Mouse (Mus musculus): Measurements from ENCODE around the gene Stau1. TPM values are rescaled to one million over a fixed set of nuclear protein-coding genes. Genes with fewer than 3 reads are reported as not detected.
A peak's percentile ranks its signal among the peaks of the same experiment; 100 is the strongest.

The Stau1 gene
- polyA plus RNA-seq, 1 experiment from 2014 or later, result 36.1 TPM

DNA sequence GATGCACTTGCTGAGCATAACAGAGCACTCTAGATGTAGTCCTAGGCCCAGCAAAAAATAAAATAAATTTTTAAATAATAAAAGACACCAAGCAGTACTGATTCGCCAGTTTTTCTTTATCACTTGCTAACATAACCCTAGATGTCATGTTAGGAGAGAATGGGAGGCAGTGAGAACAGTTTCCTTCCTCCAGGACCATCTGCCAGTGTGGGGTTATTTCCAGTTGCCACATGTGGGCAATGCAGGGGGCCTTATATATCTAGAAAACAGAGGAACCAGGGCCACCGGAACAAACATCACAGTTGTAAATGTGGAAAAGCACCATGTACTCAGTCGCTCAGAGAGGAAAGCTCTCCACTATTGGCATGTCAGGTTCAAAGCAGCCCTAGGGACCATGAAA, 18.6 kb downstream of the Stau1 start:
- Histone ChIP-seq H3K27me3 (replicated peaks) (no peaks in the 10 kb centered on the region), H3K9ac (no peak overlapping the region), H3K4me1 (peaks cover 58% of the 10 kb centered on the region), H3K4me2 (no peak overlapping the region), H3K36me3 (no peaks in the 10 kb centered on the region), H3K4me3 (no peak overlapping the region), H3K9me3 (replicated peaks) (no peaks in the 10 kb centered on the region), H3K27ac (peak overlapping the region; percentile 66)
- peak; percentile 40; the same call in 1 of the 2 replicates for ATAC-seq
- WGBS (ENCODE audit: insufficient replicate concordance), result 25% methylated on average over 3 of the region's 3 CpGs

DNA sequence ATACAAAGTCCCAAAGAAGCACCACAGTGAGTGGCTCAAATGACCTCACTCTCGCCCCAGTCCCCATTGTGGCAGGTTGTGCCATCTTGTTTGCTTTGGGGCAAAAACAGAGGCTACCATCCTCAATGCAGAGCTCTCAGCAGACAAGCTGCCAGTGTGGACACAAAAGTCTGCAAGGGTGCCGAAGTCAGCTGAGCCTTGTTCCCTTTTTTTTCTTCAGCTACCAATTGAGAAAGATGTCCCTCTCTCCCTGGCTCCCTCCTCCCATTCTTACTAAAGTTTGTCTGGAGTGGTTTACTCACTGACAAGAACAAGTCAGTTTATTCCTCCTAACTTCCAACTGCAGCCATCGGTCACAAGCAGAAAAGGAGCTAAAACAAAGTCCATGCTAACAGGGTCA, 19.7 kb downstream of the Stau1 start:
- no peak for ATAC-seq
- peaks cover 64% of the 10 kb centered on the region for H3K4me1 ChIP-seq

DNA sequence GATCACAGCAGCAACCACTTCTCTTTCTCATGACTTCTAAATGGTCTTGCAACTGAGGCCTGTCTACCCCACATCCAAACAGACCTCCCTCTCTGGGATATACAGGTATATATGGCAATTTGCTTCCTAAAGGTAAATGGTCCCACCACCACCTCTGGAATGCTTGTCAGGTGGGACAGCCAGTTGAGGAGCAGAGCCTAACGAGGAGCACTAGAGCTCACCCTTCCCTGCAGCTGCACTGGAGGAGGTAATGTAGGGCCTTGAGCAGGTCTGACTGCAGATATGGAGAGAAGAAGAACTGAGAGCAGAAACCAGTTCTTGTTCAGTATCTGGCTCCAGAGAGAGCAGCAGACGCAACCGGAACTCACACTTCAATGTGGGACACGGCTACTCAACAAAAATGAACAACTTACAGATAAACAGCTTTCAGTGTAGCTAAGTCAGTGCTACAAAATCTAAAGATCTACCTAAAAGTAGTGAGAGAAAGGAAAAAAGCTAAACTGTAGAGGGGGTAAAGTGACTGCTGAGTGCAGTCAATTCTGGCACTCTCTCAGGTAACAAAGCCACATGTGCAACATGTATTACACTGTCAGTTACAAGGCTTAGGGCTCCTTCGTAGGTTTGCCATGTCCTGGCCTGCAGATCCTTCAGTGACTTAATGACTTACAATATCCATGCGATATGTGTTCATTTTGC, 21.8 kb downstream of the Stau1 start:
- Histone ChIP-seq H3K27me3 (replicated peaks) (no peaks in the 10 kb centered on the region), H3K36me3 (no peaks in the 10 kb centered on the region), H3K4me3 (no peak overlapping the region), H3K9me3 (replicated peaks) (no peaks in the 10 kb centered on the region), H3K27ac (peak overlapping the region; percentile 68), H3K4me1 (peaks cover 71% of the 10 kb centered on the region), H3K9ac (peak overlapping the region; percentile 18; the same call in 1 of the 2 replicates), H3K4me2 (no peak overlapping the region)
- WGBS (ENCODE audit: insufficient replicate concordance), result 56% methylated on average over 6 of the region's 6 CpGs
- no peak for ATAC-seq

More for the DNA sequence above, 19.7 kb downstream of the Stau1 start:
- H3K9me3 ChIP-seq (replicated peaks), result no peaks in the 10 kb centered on the region
- peak overlapping the region; percentile 43; the same call in 1 of the 2 replicates for H3K27ac ChIP-seq
- H3K4me3 ChIP-seq, result no peak overlapping the region
- H3K36me3 ChIP-seq, result no peaks in the 10 kb centered on the region
- 51% methylated on average over 3 of the region's 3 CpGs for WGBS (ENCODE audit: insufficient replicate concordance)
- no peak overlapping the region for H3K9ac ChIP-seq
- H3K4me2 ChIP-seq, result peak overlapping the region; percentile 8; the same call in 1 of the 2 replicates
- no peaks in the 10 kb centered on the region for H3K27me3 ChIP-seq (replicated peaks)

DNA sequence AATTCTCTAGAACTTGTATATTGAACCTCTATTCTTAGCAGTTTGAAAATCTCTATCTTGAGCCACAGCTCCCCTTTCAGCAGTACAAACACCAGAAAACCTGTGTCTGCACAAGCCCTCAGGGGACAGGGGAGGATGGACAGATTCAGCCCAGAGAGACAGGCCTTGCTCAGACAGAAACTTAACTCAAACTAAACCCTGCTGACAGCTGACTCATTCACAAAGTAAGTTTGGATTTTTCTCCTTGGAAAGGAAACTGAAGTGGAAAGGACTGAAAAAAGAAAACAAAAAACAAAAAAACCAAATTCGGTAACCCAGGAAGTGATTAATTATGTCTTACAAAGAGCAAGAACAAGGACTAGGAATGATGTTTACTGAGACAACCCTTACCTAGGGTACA, 22.9 kb downstream of the Stau1 start:
- H3K9ac ChIP-seq, result no peak overlapping the region
- H3K4me2 ChIP-seq, result no peak overlapping the region
- no peak overlapping the region for H3K27ac ChIP-seq
- H3K9me3 ChIP-seq (replicated peaks), result no peaks in the 10 kb centered on the region
- ATAC-seq, result no peak
- H3K27me3 ChIP-seq (replicated peaks), result no peaks in the 10 kb centered on the region
- no peaks in the 10 kb centered on the region for H3K36me3 ChIP-seq
- 37% methylated on average over 1 of the region's 1 CpGs for WGBS (ENCODE audit: insufficient replicate concordance)
- no peak overlapping the region for H3K4me3 ChIP-seq
- peaks cover 66% of the 10 kb centered on the region for H3K4me1 ChIP-seq

DNA sequence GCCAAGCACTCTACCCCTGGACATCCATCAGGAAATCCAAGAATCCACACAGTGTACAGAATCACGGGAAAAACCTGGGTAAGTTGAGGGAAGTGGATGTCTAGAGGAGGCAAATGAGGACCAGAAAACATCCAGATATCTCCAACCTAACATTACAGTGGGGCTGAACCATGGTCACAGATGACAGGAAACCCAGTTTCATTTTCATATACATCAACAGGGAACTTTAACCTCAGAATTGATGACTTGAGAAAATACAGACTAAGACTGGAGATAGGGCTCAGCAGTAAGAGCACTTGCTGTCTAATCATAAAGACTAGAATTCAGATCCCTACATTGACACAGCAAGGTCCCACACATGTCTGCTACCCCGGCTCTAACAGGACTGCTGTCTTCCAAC, 31.3 kb downstream of the Stau1 start:
- Histone ChIP-seq H3K36me3 (peaks cover 30% of the 10 kb centered on the region), H3K9me3 (replicated peaks) (no peaks in the 10 kb centered on the region), H3K4me3 (no peak overlapping the region), H3K27ac (no peak overlapping the region), H3K27me3 (replicated peaks) (no peaks in the 10 kb centered on the region), H3K4me1 (peaks cover 20% of the 10 kb centered on the region; the same call in 1 of the 2 replicates), H3K4me2 (no peak overlapping the region), H3K9ac (no peak overlapping the region)
- no peak for ATAC-seq
- 69% methylated on average over 2 of the region's 2 CpGs for WGBS (ENCODE audit: insufficient replicate concordance)

DNA sequence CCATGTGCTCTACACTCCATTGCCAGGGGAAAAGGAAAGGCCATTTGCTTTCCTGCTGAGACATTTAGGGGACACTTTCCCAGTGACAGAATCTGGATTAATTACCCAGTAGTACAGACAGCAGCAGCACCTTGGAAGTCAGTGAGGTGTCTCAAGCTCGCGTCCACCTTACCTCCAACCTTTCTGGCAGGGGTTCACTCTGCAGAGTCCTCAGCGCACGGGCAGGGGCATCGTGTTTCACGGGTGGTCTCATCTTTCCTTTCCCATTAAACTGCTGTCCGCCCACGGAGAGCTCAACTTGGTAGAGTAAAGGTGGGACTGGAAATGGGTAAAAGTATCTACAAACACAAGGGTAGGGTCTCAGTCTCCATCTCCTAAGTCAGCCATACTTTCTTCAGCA, 32.8 kb downstream of the Stau1 start:
- no peak for ATAC-seq
- H3K27me3 ChIP-seq (replicated peaks), result no peaks in the 10 kb centered on the region
- H3K36me3 ChIP-seq, result peaks cover 45% of the 10 kb centered on the region
- no peak overlapping the region for H3K9ac ChIP-seq
- H3K4me2 ChIP-seq, result no peak overlapping the region
- 84% methylated on average over 8 of the region's 8 CpGs for WGBS (ENCODE audit: insufficient replicate concordance)
- no peak overlapping the region for H3K4me3 ChIP-seq
- no peaks in the 10 kb centered on the region for H3K9me3 ChIP-seq (replicated peaks)
- H3K27ac ChIP-seq, result no peak overlapping the region
- peaks cover 13% of the 10 kb centered on the region; the same call in 1 of the 2 replicates for H3K4me1 ChIP-seq

DNA sequence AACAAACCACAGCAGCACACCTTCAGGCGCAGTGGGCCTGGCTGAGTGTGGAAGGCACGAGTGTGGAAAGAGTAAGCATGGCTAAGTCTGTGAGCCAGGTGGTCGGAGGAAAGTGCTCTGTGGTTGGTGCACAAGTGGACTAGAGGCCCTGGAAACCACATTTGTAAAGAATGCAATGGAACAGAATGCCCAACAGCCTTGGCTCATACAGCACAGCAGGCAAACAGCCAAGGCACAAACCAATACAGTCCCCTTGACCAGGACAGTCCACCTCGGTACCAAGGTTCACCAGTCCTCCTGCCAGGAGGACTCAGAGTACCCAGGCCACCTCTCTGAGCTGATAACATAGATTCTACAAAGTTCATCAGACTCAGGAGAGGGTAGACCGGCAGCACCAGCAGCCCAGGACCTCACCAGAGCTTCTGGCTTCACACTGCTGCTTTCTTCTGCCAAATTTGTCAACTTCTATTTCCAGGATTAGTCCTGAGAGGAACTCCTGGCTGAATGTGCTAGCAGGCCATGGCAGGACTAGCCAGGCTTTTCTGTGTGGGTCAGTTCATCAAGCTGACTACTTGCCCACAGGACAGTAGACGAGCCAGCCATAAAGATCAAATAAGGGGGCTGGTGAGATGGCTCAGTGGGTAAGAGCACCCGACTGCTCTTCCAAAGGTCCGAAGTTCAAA, 35.3 kb downstream of the Stau1 start:
- ATAC-seq, result no peak
- WGBS (ENCODE audit: insufficient replicate concordance), result 74% methylated on average over 8 of the region's 8 CpGs
- no peaks in the 10 kb centered on the region for H3K27me3 ChIP-seq (replicated peaks)
- no peak overlapping the region for H3K27ac ChIP-seq
- peaks cover 69% of the 10 kb centered on the region for H3K36me3 ChIP-seq
- no peaks in the 10 kb centered on the region for H3K9me3 ChIP-seq (replicated peaks)
- H3K4me1 ChIP-seq, result peaks cover 6% of the 10 kb centered on the region; the same call in 1 of the 2 replicates
- no peak overlapping the region for H3K4me2 ChIP-seq
- H3K9ac ChIP-seq, result no peak overlapping the region
- H3K4me3 ChIP-seq, result no peak overlapping the region

DNA sequence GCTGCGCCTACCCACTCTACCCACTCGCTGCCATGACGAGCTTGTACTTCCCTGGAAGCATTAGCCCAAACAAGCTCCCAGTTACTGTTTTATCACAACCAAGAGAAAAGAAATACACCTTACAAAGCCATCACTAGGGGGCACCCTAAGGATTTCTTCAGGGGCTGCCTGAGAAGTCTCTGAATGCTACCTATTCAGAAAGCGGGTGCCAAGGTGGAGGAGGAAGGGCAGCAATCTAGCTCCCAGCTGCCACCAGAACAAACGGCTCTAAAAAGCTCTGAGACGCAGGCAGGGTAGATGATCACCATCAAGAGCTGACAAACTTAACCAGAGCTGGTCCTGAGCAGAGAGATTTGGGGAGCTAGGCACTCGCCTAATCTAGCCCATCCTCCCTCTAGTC, 39.3 kb downstream of the Stau1 start:
- Histone ChIP-seq H3K36me3 (peaks cover 95% of the 10 kb centered on the region), H3K4me3 (no peak overlapping the region), H3K9ac (no peak overlapping the region), H3K9me3 (replicated peaks) (no peaks in the 10 kb centered on the region), H3K27ac (no peak overlapping the region), H3K27me3 (replicated peaks) (no peaks in the 10 kb centered on the region), H3K4me2 (no peak overlapping the region), H3K4me1 (no peaks in the 10 kb centered on the region; the same call in 1 of the 2 replicates)
- 52% methylated on average over 7 of the region's 7 CpGs for WGBS (ENCODE audit: insufficient replicate concordance)
- no peak for ATAC-seq

DNA sequence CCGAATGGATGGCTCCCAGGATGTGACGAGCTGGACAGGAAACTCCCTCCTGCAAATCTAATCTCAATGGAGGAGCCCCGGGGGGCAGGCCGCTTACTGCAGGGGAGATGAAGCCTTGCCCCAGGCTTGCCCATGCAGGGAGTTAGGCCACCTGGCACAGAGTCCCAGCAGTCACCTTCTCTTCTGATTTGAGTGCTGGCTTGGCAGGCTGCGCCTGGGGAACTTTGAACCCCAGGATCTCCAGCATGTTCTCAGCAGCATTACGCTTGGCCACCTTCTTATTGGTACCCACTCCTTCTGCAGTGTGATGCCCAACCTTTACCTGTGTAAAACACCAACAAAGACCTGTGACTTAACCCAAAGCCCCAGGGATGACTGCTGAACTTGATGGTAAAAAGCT, 43.9 kb downstream of the Stau1 start:
- H3K9ac ChIP-seq, result no peak overlapping the region
- H3K9me3 ChIP-seq (replicated peaks), result no peaks in the 10 kb centered on the region
- peaks cover 100% of the 10 kb centered on the region for H3K36me3 ChIP-seq
- H3K4me1 ChIP-seq, result no peaks in the 10 kb centered on the region; the same call in 1 of the 2 replicates
- H3K27me3 ChIP-seq (replicated peaks), result no peaks in the 10 kb centered on the region
- no peak overlapping the region for H3K4me3 ChIP-seq
- H3K4me2 ChIP-seq, result no peak overlapping the region
- H3K27ac ChIP-seq, result no peak overlapping the region
- ATAC-seq, result no peak
- WGBS (ENCODE audit: insufficient replicate concordance), result 83% methylated on average over 6 of the region's 6 CpGs

DNA sequence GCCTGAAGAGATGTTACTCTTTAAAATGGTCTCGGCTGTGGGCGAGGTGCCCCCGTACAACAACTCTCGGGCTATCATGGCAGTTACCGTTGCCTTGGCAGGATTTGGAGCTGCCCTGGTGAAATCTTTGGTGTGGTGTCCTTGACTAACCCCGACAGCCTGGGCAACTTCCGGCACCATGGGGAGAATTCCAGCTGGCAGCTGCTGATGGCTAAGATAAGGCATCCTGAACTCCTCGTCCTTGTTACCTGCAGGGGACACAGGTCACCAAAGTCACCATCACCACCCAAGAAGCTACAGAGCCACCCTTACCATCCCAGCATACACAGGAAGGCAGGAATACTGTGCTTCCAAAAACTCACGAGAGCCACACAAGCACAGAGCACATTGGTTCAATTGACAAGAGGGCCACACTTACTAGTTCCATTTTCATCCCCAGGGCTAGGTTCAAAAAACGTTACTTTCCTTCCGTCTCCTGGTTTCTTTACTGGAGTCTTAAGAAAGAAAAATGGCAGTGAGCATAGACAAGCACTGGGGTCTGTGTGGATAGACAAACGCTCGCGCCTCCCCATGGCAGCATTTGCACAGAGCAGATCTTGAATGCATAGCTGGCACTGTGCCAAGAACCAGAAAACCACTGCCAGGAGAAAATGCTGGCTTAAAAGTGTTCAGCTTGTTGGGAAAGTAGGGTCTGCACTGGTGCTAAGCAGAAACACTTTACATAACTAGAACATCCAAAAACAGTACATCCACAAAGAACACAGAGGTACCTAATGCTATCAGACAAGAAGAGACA, 45.0 kb downstream of the Stau1 start:
- Histone ChIP-seq H3K27me3 (replicated peaks) (no peaks in the 10 kb centered on the region), H3K4me3 (no peak overlapping the region), H3K36me3 (peaks cover 100% of the 10 kb centered on the region), H3K9ac (no peak overlapping the region), H3K9me3 (replicated peaks) (no peaks in the 10 kb centered on the region), H3K27ac (no peak overlapping the region), H3K4me1 (no peaks in the 10 kb centered on the region), H3K4me2 (no peak overlapping the region)
- ATAC-seq, result no peak
- 87% methylated on average over 14 of the region's 14 CpGs for WGBS (ENCODE audit: insufficient replicate concordance)

DNA sequence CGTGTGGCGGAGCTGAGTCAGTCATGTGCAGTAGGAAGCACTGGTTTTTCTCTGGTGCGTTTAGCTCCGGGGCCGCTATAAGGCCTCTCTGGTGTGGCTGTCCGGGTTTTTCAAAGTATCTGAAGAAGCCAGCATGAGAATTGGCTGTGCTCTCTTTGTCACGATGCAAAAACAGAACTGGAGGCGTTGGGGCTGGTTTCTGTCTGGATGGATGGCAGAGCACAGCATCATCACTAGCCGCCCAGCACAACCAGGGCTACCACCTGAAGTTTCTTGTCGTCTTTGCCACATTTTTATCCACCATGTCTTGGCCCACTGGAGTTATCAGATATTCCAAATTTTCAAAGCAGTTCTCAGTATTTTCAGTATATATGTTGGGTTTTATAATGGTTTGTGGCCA, 47.2 kb downstream of the Stau1 start:
- H3K27me3 ChIP-seq (replicated peaks), result no peaks in the 10 kb centered on the region
- no peak for ATAC-seq
- no peak overlapping the region for H3K4me3 ChIP-seq
- H3K27ac ChIP-seq, result no peak overlapping the region
- 85% methylated on average over 10 of the region's 10 CpGs for WGBS (ENCODE audit: insufficient replicate concordance)
- peaks cover 99% of the 10 kb centered on the region for H3K36me3 ChIP-seq
- no peaks in the 10 kb centered on the region for H3K4me1 ChIP-seq
- no peak overlapping the region for H3K4me2 ChIP-seq
- H3K9ac ChIP-seq, result no peak overlapping the region
- no peaks in the 10 kb centered on the region for H3K9me3 ChIP-seq (replicated peaks)

DNA sequence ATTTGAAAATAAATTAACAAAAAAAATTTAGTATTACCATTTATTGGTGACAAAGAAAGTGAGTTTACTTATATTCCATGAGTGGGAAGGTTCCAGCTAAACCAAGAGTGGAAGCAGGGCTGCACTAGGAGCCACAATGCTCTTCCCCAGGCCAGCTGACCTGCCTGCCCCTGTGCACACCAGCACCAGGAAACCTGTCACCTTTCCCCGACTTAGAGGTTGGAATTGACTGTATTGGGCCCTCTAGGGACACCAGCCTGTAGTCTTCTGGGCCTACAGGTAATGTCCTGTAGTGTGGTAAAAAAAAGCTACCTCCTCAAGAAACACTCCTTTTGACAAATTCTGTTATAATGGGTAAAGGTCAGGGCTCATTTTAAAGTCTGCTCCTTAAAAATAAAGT, 47.9 kb downstream of the Stau1 start:
- Histone ChIP-seq H3K4me3 (no peak overlapping the region), H3K36me3 (peaks cover 99% of the 10 kb centered on the region), H3K4me2 (no peak overlapping the region), H3K27me3 (replicated peaks) (no peaks in the 10 kb centered on the region), H3K9me3 (replicated peaks) (no peaks in the 10 kb centered on the region), H3K9ac (no peak overlapping the region), H3K27ac (no peak overlapping the region), H3K4me1 (no peaks in the 10 kb centered on the region)
- no peak for ATAC-seq
- whole genome bisulfite sequencing (ENCODE audit: insufficient replicate concordance), result 57% methylated on average over 1 of the region's 1 CpGs
